Mouse (Mus musculus): ENCODE results near the gene Slc4a1.

The Slc4a1 gene

GRCm38 (mm10) chr11:102375196-102376173, 9.5 kb upstream of the Slc4a1 start:
- peak; percentile 74 for DNase-seq (ENCODE audit: low read depth, low spot score)

GRCm38 (mm10) chr11:102374108-102374725, 8.2 kb upstream of the Slc4a1 start:
- DNase-seq (ENCODE audit: low read depth, low spot score) = no peak

- no peak for DNase-seq (ENCODE audit: low read depth, low spot score)
These were observed 7.6 kb upstream of the Slc4a1 start for GRCm38 (mm10) chr11:102373646-102374045.

GRCm38 (mm10) chr11:102372936-102373335, 6.9 kb upstream of the Slc4a1 start:
- no peak for DNase-seq (ENCODE audit: low read depth, low spot score)

- DNase-seq (ENCODE audit: low read depth, low spot score) = no peak
These were observed 6.1 kb upstream of the Slc4a1 start for GRCm38 (mm10) chr11:102371926-102372685.

GRCm38 (mm10) chr11:102370285-102370684, 4.3 kb upstream of the Slc4a1 start:
- no peak for DNase-seq (ENCODE audit: low read depth, low spot score)

- DNase-seq (ENCODE audit: low read depth, low spot score) = no peak
These were observed 3.3 kb upstream of the Slc4a1 start for GRCm38 (mm10) chr11:102369263-102369662.

GRCm38 (mm10) chr11:102368347-102368746, 2.3 kb upstream of the Slc4a1 start:
- no peak for DNase-seq (ENCODE audit: low read depth, low spot score)

- DNase-seq (ENCODE audit: low read depth, low spot score) = peak; percentile 79
These were observed 1.7 kb upstream of the Slc4a1 start for GRCm38 (mm10) chr11:102367504-102368280.

GRCm38 (mm10) chr11:102365699-102366098, 304 bp downstream of the Slc4a1 start:
- DNase-seq (ENCODE audit: low read depth, low spot score) = no peak

- no peak for DNase-seq (ENCODE audit: low read depth, low spot score)
These were observed 1.2 kb downstream of the Slc4a1 start for GRCm38 (mm10) chr11:102364570-102365371.

GRCm38 (mm10) chr11:102363623-102364022, 2.4 kb downstream of the Slc4a1 start:
- no peak for DNase-seq (ENCODE audit: low read depth, low spot score)

GRCm38 (mm10) chr11:102361776-102362495, 4.1 kb downstream of the Slc4a1 start:
- no peak for DNase-seq (ENCODE audit: low read depth, low spot score)

GRCm38 (mm10) chr11:102358365-102358764, 7.6 kb downstream of the Slc4a1 start:
- no peak for DNase-seq (ENCODE audit: low read depth, low spot score)

- DNase-seq (ENCODE audit: low read depth, low spot score) = peak; percentile 31
These were observed 9.2 kb downstream of the Slc4a1 start for GRCm38 (mm10) chr11:102356636-102357350.

- no peak for DNase-seq (ENCODE audit: low read depth, low spot score)
These were observed 9.8 kb downstream of the Slc4a1 start for GRCm38 (mm10) chr11:102356190-102356589.

- DNase-seq (ENCODE audit: low read depth, low spot score) = no peak
These were observed 10.5 kb downstream of the Slc4a1 start for GRCm38 (mm10) chr11:102355501-102355900.

GRCm38 (mm10) chr11:102353021-102353431, 13.0 kb downstream of the Slc4a1 start:
- DNase-seq (ENCODE audit: low read depth, low spot score) = no peak

GRCm38 (mm10) chr11:102352378-102352777, 13.6 kb downstream of the Slc4a1 start:
- no peak for DNase-seq (ENCODE audit: low read depth, low spot score)

Data from R1 (cell line).